Mouse (Mus musculus): Measurements from ENCODE around the gene Srgap3.

The Srgap3 gene

DNA sequence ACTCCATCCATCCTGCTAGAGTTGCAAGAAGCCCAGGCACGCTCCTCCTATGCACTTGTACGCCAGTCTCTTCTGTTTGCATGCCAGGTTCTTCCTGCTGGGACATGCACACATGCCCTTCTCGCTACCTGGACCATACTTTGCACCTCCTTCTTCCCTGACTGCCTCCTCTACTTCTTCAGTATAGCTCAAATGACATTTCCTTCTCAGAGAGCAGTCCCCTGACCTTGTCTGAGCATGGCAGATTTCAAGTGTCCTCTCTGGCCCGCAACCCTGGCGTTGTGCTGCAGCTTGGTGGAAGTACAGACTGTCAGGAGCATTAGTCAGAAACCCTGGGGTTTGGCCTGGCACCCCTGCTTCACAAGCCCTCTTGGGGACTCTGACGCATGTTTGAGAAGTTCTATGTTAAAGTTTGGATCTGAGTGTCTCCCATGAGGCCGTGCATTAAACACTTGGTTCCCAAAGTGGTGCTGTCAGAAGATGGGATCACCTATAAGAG is 128.6 kb downstream of the Srgap3 start:
- no peak for DNase-seq (ENCODE audit: low spot score in 2 of 2)

- DNase-seq (ENCODE audit: low spot score in 2 of 2) = no peak
These were observed 131.5 kb downstream of the Srgap3 start for GRCm38 (mm10) chr6:112815604-112816003.

- no peak for DNase-seq (ENCODE audit: low spot score in 2 of 2)
These were observed 132.5 kb downstream of the Srgap3 start for GRCm38 (mm10) chr6:112814525-112815086.

DNA sequence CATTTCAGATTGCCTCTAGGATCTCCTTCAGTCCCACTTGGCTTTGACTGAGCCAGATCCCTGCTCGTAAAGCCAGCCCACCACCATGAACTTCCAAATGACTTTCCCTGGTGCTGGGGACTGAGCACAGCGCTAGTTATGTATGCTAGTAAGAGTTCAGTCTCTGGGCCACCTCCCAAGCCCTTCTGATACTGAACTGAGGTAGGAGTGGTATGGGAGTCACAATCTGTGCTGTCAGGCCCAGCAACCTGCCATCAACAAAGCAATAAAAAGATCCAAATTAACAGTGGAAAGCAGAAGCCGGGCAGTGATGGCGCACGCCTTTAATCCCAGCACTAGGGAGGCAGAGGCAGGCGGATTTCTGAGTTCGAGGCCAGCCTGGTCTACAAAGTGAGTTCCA is 134.2 kb downstream of the Srgap3 start:
- DNase-seq (ENCODE audit: low spot score in 2 of 2) = no peak

- DNase-seq (ENCODE audit: low spot score in 2 of 2) = no peak
These were observed 136.6 kb downstream of the Srgap3 start for GRCm38 (mm10) chr6:112810521-112810830.

DNA sequence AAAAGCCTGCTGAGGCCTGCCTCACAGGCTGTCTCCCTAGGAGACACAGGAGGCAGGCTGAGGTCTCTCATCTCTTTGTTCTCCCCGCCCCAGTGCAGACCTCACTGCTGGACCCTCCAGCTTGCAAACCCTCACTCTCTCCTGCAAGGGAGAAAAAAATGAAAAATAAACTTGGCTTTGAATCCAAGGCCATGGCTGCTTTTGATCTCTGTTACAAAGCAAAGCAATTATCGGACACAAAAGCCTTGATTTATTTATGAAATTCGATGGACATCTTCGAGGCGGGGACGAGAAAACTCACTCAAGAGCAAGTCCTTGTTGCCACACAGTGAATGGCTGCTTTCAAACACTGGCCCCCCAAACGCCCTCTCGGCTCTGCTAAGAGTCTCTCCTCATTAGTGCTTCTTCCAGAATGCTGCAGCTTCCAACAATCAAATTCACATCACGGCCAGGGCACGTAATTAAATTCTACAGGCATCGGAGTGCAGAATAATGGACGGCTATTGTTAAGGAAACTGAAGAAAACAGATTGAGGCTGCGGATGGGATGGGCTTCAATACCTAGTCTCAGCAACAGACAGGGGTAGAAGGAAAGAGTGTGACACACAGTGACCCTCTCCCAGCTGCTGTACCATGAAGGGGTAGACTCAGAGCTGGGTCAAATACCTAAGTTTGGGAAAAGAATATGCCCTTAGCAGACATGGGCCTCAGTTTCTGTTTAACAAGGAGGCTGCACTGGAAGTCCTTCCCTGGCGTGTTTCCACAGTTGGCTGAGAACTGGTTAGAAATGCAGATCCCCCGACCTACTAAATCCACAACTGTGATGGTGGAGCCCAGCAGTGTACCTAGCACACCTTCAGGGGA is 137.2 kb downstream of the Srgap3 start:
- DNase-seq (ENCODE audit: low spot score in 2 of 2) = peak; percentile 29 to 55

- no peak for DNase-seq (ENCODE audit: low spot score in 2 of 2)
These were observed 138.3 kb downstream of the Srgap3 start for GRCm38 (mm10) chr6:112808738-112809137.

DNA sequence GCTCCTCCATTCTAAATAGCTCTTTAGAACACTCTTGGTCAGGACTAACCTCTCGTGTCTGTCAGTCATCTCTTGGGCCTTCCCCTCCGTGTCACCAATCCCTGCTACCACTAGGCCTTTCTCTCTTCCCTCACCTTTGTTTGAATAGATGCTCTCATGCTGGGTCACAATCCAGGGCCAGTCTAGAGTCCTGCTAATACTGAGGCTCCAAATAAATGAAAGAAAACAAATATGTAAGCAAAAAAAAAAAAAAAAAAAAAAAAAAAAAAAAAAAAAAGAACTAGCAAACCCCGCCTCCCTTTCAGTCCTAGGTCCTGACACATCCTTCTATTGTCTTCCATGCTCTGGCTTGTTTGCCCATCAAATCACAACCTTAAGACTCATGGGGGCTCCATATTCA is 145.1 kb downstream of the Srgap3 start:
- DNase-seq (ENCODE audit: low spot score in 2 of 2) = no peak

GRCm38 (mm10) chr6:112798378-112798777 is 148.7 kb downstream of the Srgap3 start:
- no peak for DNase-seq (ENCODE audit: low spot score in 2 of 2)

GRCm38 (mm10) chr6:112796607-112797006 is 150.5 kb downstream of the Srgap3 start:
- DNase-seq (ENCODE audit: low spot score in 2 of 2) = no peak

- DNase-seq (ENCODE audit: low spot score in 2 of 2) = no peak
These were observed 153.2 kb downstream of the Srgap3 start for GRCm38 (mm10) chr6:112793887-112794286.

DNA sequence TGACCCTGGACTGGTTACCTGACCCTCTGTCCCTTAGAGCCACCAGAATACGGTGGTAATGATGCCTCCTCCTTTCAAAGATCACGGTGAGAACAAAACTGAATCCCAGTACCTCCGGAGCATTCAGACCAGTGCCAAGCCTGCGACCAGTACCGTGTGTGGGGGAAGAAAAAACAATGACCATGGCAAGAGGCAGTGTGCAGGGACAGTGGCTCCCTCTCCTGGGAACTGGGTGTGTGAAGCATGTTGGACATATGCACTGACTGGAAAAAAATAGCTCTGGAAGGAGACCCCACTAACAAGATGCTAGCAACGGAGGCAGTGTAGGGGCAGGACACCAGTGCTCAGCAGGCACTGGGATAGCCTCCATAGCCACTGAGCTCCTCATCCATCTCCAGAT is 157.2 kb downstream of the Srgap3 start:
- DNase-seq (ENCODE audit: low spot score in 2 of 2) = no peak

DNA sequence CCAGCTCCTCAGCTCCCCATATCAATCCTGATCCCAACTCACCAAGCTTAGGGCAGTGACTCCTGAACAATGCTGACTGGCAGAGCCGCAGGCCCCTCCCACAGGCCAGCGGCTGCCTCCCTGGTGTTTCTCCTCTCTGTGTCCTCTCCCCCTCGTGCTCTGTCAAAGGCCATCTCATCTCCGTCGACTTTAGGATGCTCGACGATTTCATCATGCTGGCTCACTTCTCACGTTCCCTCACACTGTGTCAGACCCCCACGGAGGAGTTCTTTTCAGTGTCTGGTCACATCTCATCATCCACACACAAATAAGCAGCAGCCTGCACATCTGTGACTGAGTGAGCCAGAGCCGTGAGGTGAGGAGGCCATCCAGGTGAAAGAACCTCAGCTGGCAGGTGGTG is 158.4 kb downstream of the Srgap3 start:
- DNase-seq (ENCODE audit: low spot score in 2 of 2) = no peak

GRCm38 (mm10) chr6:112788174-112788573 is 158.9 kb downstream of the Srgap3 start:
- no peak for DNase-seq (ENCODE audit: low spot score in 2 of 2)

- DNase-seq (ENCODE audit: low spot score in 2 of 2) = no peak
These were observed 165.5 kb downstream of the Srgap3 start for GRCm38 (mm10) chr6:112781409-112782093.

- DNase-seq (ENCODE audit: low spot score in 2 of 2) = peak in 1 of 2 experiments; percentile 63
These were observed 168.9 kb downstream of the Srgap3 start for GRCm38 (mm10) chr6:112778211-112778610.

DNA sequence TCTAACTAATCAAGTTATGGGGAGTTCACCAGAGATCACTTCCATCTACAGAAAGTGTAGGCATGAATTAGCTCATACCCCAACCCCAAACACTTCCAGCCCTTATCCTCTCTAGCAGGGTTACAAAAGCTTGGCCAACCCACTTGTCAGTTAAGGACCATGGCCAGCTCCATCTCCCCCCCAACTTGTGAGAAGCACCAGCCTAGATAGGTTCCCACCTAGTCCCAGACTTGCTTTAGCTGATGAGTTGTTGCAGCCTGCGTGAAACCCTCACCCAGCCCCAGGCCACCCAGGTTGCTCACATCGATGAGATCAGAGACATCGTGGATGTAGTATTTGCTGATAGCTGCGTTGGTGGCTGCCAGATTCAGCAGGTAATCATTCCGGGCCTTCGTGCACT is 170.3 kb downstream of the Srgap3 start:
- DNase-seq (ENCODE audit: low spot score in 2 of 2) = no peak

DNA sequence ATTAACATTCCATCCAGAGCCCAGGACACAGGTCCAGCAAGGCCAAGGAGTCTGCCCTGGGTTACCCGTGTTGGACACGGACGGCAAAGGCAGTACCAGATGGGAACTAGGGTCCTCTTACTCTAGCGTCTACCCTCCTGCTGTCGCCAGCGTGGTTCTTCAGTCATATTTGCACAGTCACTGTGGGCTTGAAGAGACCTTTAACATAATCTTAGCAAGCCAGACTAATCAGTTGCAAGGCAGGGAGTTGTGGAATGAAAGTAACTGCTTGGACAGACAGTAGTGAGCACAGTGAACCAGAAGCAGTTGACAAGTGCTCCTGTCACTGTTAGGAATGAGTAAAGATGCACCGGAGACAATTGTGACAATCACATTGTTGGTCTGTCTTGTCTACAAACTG is 173.3 kb downstream of the Srgap3 start:
- no peak for DNase-seq (ENCODE audit: low spot score in 2 of 2)

GRCm38 (mm10) chr6:112770996-112771395 is 176.1 kb downstream of the Srgap3 start:
- DNase-seq (ENCODE audit: low spot score in 2 of 2) = no peak

DNA sequence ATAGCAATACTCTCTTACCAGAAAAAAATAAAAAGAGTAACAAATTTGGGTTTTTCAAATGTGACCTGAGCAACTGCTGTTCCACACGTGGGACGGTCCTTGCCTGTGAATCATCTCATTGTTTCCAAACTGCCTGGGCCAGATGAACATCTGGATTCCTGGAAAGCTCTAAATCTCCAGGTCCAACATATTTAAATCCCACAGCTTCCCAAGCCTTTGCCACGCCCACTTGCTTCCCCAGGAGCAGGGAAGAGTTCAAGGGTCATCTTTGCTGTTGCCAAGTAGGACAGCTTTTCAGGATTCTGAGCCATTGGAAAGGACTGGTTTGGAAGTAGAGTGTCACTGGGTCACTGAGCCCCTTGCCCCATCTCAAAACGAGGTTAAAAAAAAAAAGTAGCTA is 188.5 kb downstream of the Srgap3 start:
- no peak for DNase-seq (ENCODE audit: low spot score in 2 of 2)

GRCm38 (mm10) chr6:112756866-112757265 is 190.2 kb downstream of the Srgap3 start:
- no peak for DNase-seq (ENCODE audit: low spot score in 2 of 2)

DNA sequence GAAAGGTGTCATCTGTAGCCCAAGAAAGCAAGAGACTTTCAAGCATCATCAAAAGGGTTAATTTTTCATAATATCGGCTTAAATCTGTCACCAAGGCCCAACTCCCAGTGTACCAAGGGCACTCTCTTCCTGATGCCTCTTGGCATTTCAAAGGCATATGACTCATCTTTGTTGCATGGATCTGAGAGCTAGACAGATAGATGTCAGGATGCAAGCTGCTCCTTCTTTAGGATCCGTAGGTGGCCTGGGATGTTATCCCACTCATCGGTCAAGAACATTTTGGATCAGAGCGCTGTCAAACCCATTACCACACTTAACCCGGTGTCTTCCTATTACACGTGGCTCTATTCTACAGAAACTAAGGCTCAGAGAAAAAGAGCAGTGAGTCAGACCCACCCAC is 192.1 kb downstream of the Srgap3 start:
- no peak for DNase-seq (ENCODE audit: low spot score in 2 of 2)

GRCm38 (mm10) chr6:112752517-112752916 is 194.5 kb downstream of the Srgap3 start:
- no peak for DNase-seq (ENCODE audit: low spot score in 2 of 2)
